15 mouse cellular contexts compared by ENCODE assay signal in the genomic region with DNA sequence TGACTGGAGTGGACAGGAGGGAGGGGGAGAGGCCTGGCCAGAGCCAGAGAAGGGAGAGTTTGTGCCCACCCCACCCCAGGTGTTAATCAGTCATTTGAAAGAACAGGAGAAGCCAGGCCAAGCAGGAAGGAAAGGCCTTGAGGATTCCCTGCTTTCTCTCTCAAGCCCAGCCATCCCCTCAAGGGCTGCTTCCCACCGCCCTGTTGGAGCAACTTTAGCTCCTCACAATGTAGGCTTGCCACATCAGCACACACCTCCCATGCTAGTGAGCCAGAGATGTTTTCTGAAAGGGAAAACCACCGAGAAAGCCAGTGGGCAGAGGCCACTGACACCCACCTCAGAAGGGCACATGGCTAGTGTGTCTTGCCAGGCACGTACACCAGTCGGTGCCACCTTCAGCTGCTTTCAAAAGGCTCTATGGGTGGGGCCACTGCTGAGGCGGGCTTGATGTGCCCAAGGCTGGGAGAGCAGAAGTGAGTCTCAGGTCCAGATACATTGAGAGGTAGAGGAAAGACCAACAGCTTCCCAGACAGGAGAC. TPM values are rescaled to one million over a fixed set of nuclear protein-coding genes. Genes with fewer than 3 reads are reported as not detected.
"Had no signal": no experiment of that assay in that cellular context is flagged by ENCODE, and none has a peak within 500 bp of the region (broad histone marks: within the 10 kb centered on the region; RNA-seq: fewer than 3 reads in every experiment).

No protein-coding gene starts in this region.

RNA-seq across cellular contexts. Expression of a gene that starts 28.7 kb away (rescaled TPM):
- total RNA-seq: megakaryocyte-erythroid progenitor cell, adult 5-6 weeks had no signal
- polyA plus RNA-seq: limb, embryonic 10.5 days; limb, embryonic 11.5 days; limb, embryonic 12.5 days; lung, embryonic 14.5 days; midbrain, embryonic 10.5 days; midbrain, embryonic 11.5 days; midbrain, embryonic 13.5 days; myocyte; neural tube, embryonic 11.5 days; neural tube, embryonic 12.5 days; neural tube, embryonic 13.5 days had no signal

RNA-seq across cellular contexts. Expression of a gene that starts 44.6 kb away (rescaled TPM):
- total RNA-seq: megakaryocyte progenitor cell, adult 5-6 weeks; megakaryocyte-erythroid progenitor cell, adult 5-6 weeks; monocyte, adult 5-6 weeks had no signal
- polyA plus RNA-seq: limb, embryonic 10.5 days; limb, embryonic 11.5 days; limb, embryonic 12.5 days; macrophage; midbrain, embryonic 10.5 days had no signal
